Mouse (Mus musculus) neural tube, embryonic 12.5 days (tissue): Measurements from ENCODE around the gene Podxl2. TPM values are rescaled to one million over a fixed set of nuclear protein-coding genes. Genes with fewer than 3 reads are reported as not detected.

ENCODE experiments used
- ATAC-seq: fragments of 200-750 bp; cut with Nextera tagmentation; 2 replicates; pipeline ENCODE4 v1.8.0; 2017; ENCODE audit warnings: low read depth, mild to moderate bottlenecking, moderate TSS enrichment, moderate library complexity; ENCODE audit not compliant: low FRiP score
- H3K27ac ChIP-seq: fragments of 300-500 bp; sonication (generic); 2 replicates; pipeline ENCODE4 v1.5.1; 2016
- H3K27me3 ChIP-seq: fragments of 300-500 bp; sonication (generic); replicated peaks from 2 replicates; pipeline ENCODE4 v1.6.1; 2016; ENCODE audit warnings: mild to moderate bottlenecking
- H3K36me3 ChIP-seq: fragments of 300-500 bp; sonication (generic); 2 replicates; pipeline ENCODE4 v1.6.1; 2016; ENCODE audit warnings: mild to moderate bottlenecking
- H3K4me1 ChIP-seq: fragments of 300-500 bp; sonication (generic); 2 replicates; pipeline ENCODE4 v1.6.1; 2016
- H3K4me2 ChIP-seq: fragments of 300-500 bp; sonication (generic); replicated peaks from 2 replicates; pipeline ENCODE4 v1.6.1; 2016; ENCODE audit warnings: mild to moderate bottlenecking
- H3K4me3 ChIP-seq: fragments of 300-500 bp; sonication (generic); 2 replicates; pipeline ENCODE4 v1.5.1; 2016
- H3K9ac ChIP-seq: fragments of 300-500 bp; sonication (generic); 2 replicates; pipeline ENCODE4 v1.6.1; 2016; ENCODE audit warnings: mild to moderate bottlenecking
- H3K9me3 ChIP-seq: fragments of 300-500 bp; sonication (generic); 2 replicates; pipeline ENCODE4 v1.6.1; 2016; ENCODE audit warnings: mild to moderate bottlenecking
- WGBS: fragments of 180-500 bp; shearing (Covaris S2); methylation state at CpG from one replicate; pipeline ENCODE4 v1.1.7; 2016; 5-methylcytosine and 5-hydroxymethylcytosine counted together
- polyA plus RNA-seq: library from polyadenylated mRNA; unstranded; fragments of >200 nt; fragmentation: Nextera tagmentation; extraction: Ambion mirVana; gene quantifications from 2 replicates; pipeline ENCODE4 v1.2.1, GENCODE M21; 2016

The Podxl2 gene
- polyA plus RNA-seq, 1 experiment from 2014 or later = 362 TPM

DNA sequence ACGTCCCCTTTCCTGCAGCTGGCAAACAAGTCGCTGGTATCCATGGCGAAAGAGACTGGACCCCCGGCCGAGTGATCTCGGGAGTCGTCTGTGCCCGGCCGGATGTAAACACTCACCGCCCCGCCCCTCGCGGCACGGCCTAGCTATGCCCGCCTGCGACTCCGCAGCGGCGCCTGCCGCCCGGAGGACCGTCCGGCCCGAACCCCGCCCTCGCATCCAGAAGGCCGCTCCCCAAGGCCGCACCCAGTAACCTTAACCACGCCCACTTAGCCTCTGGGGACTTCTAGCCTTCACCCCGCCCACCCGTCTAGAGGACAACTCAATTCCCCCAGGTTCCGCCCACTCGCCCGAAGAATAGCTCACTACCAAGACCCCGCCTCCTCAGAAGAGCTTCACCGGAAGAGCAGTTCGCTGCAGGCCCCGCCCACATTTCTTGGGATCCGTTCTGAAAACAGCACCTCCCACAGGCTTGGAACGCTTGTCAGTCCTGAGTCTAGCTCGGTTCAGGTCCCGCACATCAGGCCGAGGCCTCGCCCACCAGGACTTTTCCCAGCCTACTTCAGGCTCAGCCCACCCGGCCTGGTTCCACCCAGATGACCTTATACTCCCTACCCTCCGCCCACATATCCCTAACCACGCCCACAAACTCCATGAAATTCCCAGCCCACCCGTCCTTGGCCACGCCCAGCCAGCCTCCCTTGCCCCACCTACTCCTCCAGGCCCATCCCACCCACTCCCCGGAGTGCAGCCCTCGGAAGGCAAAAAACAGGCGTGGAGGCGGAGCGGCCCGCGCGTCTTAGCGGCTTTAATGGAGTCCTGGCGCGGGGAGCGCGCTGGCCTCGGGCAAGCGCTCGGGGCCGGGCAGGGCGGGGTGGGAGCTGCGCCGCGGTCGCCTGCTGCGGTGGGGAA is 32.8 kb downstream of the Podxl2 start, which contains the start of gene Abtb1:
Gene Abtb1 (minus strand): TSS at position 204 of the 909 bp plus-strand sequence.
- Histone ChIP-seq H3K4me1 (peaks cover 23% of the 10 kb centered on the region), H3K4me2 (peak within 1 kb of the TSS; percentile 84), H3K9ac (peak within 1 kb of the TSS; percentile 78), H3K4me3 (peak within 1 kb of the TSS; percentile 77), H3K9me3 (no peaks in the 10 kb centered on the region), H3K27ac (peak within 1 kb of the TSS; percentile 67), H3K27me3 (no peaks in the 10 kb centered on the region), H3K36me3 (peaks cover 52% of the 10 kb centered on the region)
- peak; percentile 95 for ATAC-seq
- WGBS = under 1% methylated on average over 72 of the region's 72 CpGs

DNA sequence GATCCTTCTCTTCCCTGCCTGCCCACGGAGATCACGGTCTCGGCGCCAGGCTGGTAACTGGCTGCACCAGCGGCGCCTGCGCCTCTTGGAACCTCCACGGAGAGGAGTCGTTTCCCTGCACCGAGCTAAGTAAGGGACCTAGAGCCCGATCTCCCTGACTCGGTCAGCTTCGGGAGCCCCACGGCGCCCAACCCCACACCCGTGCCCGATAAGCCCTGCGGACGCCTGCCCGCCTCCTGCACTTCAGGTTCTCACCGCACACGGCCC is 33.4 kb downstream of the Podxl2 start:
- WGBS = under 1% methylated on average over 22 of the region's 22 CpGs
- Histone ChIP-seq H3K27ac (peak overlapping the region; percentile 67), H3K4me1 (peaks cover 23% of the 10 kb centered on the region), H3K4me3 (peak overlapping the region; percentile 77), H3K27me3 (no peaks in the 10 kb centered on the region), H3K36me3 (peaks cover 53% of the 10 kb centered on the region), H3K4me2 (peak overlapping the region; percentile 84), H3K9ac (peak overlapping the region; percentile 78), H3K9me3 (no peaks in the 10 kb centered on the region)
- ATAC-seq = peak; percentile 35; the same call in 1 of the 2 replicates

DNA sequence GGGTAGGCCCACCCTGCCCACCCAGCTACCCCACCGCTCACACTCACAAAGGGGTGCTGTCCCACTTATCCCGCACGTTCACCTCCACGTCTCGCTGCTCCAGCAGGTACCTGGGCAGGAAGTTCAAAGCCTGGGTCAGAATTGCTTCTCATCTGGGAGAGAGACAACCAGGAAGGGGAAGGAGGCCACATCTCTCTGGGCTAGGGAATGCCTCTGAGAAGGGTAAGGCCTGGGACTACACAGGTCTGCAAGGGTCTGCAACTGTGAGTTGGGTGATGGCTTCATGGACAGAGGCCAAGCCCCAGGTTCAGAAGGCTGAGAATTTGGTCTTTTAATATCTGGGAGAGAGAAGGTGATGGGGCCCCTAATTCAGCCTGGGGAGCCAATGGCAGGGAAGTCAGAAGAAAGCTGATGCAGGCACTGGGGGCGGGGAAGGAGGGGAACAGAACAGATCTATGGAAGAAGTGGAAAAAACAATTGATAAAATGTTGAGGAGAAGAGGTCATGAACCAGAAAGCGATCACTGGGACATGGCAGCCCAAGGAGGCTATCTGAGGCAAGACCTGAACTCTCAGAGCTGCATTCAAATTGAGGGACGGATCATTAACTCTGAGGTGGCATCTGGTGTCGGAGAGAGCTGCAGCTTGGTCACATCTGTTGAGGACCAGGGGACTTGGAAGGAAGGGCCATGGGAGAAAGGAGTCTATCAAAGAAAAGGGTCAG is 33.9 kb downstream of the Podxl2 start:
- Histone ChIP-seq H3K36me3 (peaks cover 54% of the 10 kb centered on the region), H3K4me1 (peaks cover 23% of the 10 kb centered on the region), H3K9ac (peak overlapping the region; percentile 78), H3K27me3 (no peaks in the 10 kb centered on the region), H3K4me3 (peak overlapping the region; percentile 77), H3K27ac (peak overlapping the region; percentile 67), H3K9me3 (no peaks in the 10 kb centered on the region), H3K4me2 (peak overlapping the region; percentile 84)
- ATAC-seq = no peak; the same call in 1 of the 2 replicates
- WGBS = 59% methylated on average over 9 of the region's 9 CpGs

DNA sequence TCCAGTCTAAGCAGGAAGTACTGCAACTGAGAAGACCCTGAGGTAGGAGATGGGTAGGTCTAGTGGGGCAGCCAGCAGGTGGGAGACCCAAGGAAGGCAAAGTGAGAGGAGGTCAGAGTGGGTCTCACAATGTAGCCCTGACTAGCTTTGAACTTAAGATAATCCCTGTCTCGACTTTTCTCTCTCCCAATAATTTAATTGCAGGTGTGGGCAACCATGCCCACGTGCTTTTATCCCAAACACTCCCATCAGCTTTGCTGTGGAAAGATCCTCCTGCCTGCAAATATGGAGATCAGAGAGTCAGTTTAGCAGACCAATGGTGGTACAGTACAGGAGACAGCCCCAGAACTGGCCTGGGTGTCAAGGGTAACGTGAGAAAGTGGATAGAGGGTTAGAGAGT is 34.6 kb downstream of the Podxl2 start:
- no peak overlapping the region for H3K27ac ChIP-seq
- peaks cover 58% of the 10 kb centered on the region for H3K36me3 ChIP-seq
- peak overlapping the region; percentile 84; the same call in 1 of the 2 replicates for H3K4me2 ChIP-seq
- H3K4me1 ChIP-seq = peaks cover 23% of the 10 kb centered on the region
- 72% methylated on average over 3 of the region's 3 CpGs for WGBS
- no peak overlapping the region for H3K9ac ChIP-seq
- no peak overlapping the region for H3K4me3 ChIP-seq
- ATAC-seq = no peak
- no peaks in the 10 kb centered on the region for H3K9me3 ChIP-seq
- H3K27me3 ChIP-seq = no peaks in the 10 kb centered on the region

DNA sequence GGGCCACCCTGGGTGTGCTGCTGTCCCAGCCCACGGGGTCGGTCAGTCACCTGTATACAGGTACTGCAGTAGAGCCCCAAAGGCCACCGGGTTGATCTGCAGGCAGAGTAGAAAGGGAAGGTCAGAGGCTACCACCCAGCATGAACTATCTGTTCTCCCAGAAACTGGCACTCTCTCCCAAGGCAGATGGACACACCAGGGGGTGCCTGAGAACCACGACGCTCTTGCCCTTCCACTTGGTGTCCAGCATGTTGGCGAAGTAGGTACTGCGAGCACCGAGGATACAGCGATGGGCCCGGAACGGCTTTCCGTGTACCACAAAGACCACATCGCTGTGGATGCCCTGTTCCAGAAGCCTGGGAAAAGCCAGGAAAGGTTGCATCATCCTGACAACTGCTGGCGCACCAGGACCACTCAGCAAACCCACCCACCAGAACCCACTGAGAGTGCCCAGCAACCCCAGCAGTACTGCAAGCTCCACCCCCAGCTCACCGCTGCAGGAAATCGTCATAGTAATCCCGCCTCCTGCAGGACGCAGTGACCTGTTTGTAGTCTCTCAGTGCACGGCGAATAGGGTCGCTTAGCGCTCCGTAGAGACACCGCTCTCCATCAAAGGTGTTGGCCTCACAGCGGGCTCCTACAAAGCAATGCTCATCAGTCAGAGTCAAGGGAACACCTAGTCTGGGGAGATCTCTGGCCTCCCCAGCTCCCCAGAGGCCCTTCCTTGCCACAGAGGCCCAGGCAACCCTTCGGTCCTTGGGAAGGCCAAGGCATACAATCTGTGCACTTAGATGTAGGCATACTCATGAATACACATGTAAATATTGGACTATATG is 35.5 kb downstream of the Podxl2 start:
- WGBS = 86% methylated on average over 26 of the region's 26 CpGs
- no peak for ATAC-seq
- Histone ChIP-seq H3K27ac (no peak overlapping the region), H3K9me3 (no peaks in the 10 kb centered on the region), H3K4me1 (peaks cover 23% of the 10 kb centered on the region), H3K4me2 (no peak overlapping the region), H3K4me3 (no peak overlapping the region), H3K27me3 (no peaks in the 10 kb centered on the region), H3K9ac (no peak overlapping the region), H3K36me3 (peaks cover 53% of the 10 kb centered on the region)

DNA sequence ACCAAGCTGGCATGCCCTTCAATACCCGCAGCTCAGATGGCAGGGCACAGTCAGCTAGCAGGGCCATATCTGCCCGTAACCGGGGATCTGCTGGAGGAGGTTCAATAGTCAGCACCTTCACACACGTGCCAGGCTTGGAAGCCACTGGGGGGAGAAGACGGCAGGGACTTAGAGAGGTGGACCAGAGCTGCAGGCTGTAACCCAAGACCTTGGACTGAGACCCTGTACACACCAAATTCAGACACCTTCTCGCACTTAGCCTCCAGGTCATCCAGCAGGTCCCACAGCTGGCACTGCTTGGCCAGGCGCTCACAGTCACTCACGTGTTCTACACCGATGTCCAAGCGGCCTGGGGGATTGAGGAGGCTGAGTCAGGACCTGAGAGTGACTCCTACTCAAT is 36.2 kb downstream of the Podxl2 start:
- Histone ChIP-seq H3K4me2 (no peak overlapping the region), H3K27me3 (no peaks in the 10 kb centered on the region), H3K27ac (no peak overlapping the region), H3K4me3 (no peak overlapping the region), H3K36me3 (peaks cover 46% of the 10 kb centered on the region), H3K9me3 (no peaks in the 10 kb centered on the region), H3K4me1 (peaks cover 23% of the 10 kb centered on the region), H3K9ac (no peak overlapping the region)
- 91% methylated on average over 10 of the region's 10 CpGs for WGBS
- ATAC-seq = no peak

DNA sequence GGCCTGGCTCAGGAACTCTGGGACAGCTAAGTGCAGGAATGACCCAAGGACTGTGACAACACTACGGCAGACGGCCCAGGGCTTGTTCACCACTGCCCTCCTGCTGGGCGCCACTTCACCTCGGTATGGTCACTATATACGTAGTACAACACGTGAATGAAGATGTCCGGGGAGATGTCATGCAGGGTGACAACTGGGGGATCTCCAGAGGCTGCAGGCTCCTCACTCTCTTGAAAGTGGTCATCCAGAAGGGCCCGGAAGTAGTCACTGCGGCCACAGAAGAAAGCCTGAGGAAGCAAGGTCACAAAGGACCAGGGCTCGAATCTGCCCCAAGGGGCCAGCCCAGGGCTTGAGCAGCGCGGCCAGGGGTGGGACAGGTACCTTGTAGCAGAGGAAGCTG is 36.8 kb downstream of the Podxl2 start:
- Histone ChIP-seq H3K27ac (no peak overlapping the region), H3K9ac (no peak overlapping the region), H3K27me3 (no peaks in the 10 kb centered on the region), H3K4me3 (no peak overlapping the region), H3K4me2 (no peak overlapping the region), H3K36me3 (peaks cover 41% of the 10 kb centered on the region), H3K4me1 (peaks cover 19% of the 10 kb centered on the region), H3K9me3 (no peaks in the 10 kb centered on the region)
- ATAC-seq = no peak
- WGBS = 91% methylated on average over 12 of the region's 12 CpGs

DNA sequence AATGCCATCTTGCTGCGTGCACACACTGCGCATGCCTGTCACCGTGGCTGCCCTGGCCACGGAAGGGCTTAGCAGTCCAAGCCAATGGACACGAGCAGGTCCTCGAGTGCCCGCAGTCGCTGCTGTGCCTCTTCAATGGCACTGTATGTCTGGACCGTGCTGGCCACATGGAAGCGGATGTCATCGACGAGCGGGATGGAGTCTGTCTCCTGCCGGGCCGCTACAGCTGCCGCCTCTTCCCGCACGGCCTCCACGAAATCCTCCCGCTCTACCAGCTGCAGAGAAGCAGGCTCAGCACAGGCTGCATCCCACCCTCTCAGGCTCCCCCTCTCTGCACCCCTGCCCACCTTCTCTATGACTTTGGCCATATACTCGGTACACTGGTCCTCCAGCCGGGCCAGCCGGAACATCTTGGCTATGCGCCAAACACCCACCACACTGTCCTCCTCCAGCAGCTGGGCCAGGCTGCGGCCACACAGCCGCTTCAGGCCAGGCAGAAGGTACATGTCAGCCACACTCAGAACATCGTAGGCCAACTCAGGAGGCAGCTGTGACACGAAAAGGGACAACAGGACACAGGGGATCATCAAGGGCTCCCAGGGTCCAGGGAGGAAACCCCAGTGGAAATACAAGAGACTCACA is 38.5 kb downstream of the Podxl2 start:
- 90% methylated on average over 28 of the region's 28 CpGs for WGBS

DNA sequence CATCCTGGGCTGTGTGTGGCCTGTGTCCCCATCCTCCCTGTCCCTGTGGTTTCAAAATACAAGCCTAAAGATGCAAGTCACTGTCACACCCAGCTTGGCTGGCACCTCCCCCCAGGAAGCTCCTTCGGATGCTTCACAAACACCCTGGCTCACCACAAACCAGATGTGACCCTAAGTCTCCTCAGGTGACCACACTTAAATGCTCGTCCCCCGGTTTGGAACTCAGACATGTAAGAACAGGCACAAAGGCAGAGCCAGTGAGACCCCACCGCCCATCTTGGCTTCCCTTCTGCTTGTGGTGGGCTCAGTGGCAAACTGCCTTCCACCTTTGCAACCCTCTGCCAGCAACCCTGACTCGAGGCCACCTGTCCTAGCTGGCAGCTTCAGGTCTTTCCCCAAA is 39.8 kb downstream of the Podxl2 start:
- H3K27me3 ChIP-seq = no peaks in the 10 kb centered on the region
- 75% methylated on average over 5 of the region's 5 CpGs for WGBS
- no peak overlapping the region for H3K4me2 ChIP-seq
- peaks cover 3% of the 10 kb centered on the region for H3K4me1 ChIP-seq
- H3K36me3 ChIP-seq = peaks cover 41% of the 10 kb centered on the region
- H3K9ac ChIP-seq = no peak overlapping the region
- no peaks in the 10 kb centered on the region for H3K9me3 ChIP-seq
- ATAC-seq = no peak
- H3K4me3 ChIP-seq = no peak overlapping the region
- no peak overlapping the region for H3K27ac ChIP-seq

More for the DNA sequence above, 38.5 kb downstream of the Podxl2 start:
- Histone ChIP-seq H3K27me3 (no peaks in the 10 kb centered on the region), H3K9ac (peak overlapping the region; percentile 26; the same call in 1 of the 2 replicates), H3K9me3 (no peaks in the 10 kb centered on the region), H3K36me3 (peaks cover 41% of the 10 kb centered on the region), H3K4me2 (no peak overlapping the region), H3K4me3 (no peak overlapping the region), H3K4me1 (peaks cover 14% of the 10 kb centered on the region), H3K27ac (no peak overlapping the region)
- no peak for ATAC-seq

DNA sequence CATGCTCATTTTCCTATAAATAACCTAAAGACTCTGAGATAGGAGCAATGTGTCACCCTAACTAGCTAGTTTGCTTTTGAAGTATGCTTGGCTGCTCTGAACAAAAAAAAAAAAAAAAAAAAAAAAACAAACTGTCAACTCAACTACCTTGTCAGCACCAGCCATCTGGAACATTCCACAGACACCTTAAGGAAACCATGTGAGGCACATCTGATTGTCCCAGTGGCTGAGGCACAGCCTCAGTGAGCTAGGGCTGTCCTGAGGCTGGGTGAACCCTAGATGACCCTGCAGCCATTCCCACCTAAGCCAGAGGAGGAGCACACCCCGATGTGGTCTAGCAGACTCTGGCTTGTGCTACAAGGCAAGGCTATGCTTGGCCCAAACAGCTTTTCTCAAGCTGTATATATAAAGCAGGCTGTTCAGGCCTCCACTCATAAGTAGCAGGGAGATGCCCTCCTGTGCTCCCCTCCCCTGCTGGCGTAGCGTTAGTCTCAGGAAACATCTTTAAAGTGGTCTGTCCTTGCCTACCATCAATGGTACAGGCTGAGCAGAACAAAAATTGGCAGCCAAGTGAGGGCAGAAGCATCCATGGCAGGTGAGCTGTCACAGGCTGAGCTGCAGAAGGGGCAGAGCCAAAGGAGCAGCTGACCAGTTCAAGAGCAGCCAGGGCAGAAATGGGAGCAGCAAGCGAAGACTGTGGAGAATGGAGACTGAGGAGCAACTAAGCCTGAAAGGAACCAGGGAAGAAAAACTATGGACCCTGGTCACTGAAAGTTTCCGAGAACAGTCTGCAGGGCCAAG is 41.3 kb downstream of the Podxl2 start:
- no peak overlapping the region for H3K9ac ChIP-seq
- H3K9me3 ChIP-seq = no peaks in the 10 kb centered on the region
- no peaks in the 10 kb centered on the region for H3K27me3 ChIP-seq
- no peak overlapping the region for H3K4me3 ChIP-seq
- ATAC-seq = no peak
- peaks cover 3% of the 10 kb centered on the region; the same call in 1 of the 2 replicates for H3K4me1 ChIP-seq
- H3K4me2 ChIP-seq = no peak overlapping the region
- peaks cover 34% of the 10 kb centered on the region for H3K36me3 ChIP-seq
- WGBS = 87% methylated on average over 5 of the region's 5 CpGs
- H3K27ac ChIP-seq = no peak overlapping the region

DNA sequence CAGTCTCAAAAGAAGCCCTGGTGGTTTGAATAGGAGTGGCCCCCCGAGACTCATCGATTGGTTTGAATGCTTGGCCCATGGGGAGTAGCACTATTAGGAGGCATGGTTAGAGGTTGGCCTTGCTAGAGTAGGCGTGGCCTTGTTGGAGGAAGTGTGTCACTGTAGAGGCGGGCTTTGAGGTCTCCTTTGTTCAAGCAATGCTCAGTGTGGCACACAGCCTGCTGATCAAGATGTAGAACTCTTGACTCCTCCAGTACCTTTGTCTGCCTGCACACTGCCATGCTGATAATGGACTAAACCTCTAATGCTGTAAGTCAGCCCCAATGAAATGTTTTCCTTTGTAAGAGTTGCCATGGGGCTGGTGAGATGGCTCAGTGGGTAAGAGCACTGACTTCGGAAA is 42.2 kb downstream of the Podxl2 start:
- H3K4me2 ChIP-seq = no peak overlapping the region
- H3K4me1 ChIP-seq = peaks cover 3% of the 10 kb centered on the region; the same call in 1 of the 2 replicates
- H3K9ac ChIP-seq = no peak overlapping the region
- no peak overlapping the region for H3K27ac ChIP-seq
- no peaks in the 10 kb centered on the region for H3K27me3 ChIP-seq
- H3K4me3 ChIP-seq = no peak overlapping the region
- H3K36me3 ChIP-seq = peaks cover 25% of the 10 kb centered on the region
- 80% methylated on average over 5 of the region's 5 CpGs for WGBS
- ATAC-seq = no peak
- no peaks in the 10 kb centered on the region for H3K9me3 ChIP-seq
